ENCODE assay signal across 23 mouse cellular contexts in the genomic region with DNA sequence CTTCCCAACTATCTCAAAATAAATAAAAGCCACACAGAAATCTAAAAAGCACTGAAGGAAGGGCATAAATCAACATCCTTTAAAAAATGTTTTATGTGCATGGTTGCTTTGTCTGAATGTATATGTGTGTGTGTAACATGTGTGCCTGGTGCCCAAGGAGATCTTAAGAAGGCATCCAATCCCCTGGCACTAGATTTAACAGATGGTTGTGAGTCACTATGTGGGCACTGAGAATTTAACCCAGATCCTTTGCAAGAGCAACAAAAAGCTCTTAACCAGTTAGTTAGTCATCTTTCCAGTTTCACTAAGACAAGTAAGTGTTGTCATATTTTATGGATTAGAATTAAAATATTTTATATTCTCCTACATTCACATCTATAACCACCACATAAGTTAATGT. TPM values are rescaled to one million over a fixed set of nuclear protein-coding genes. Genes with fewer than 3 reads are reported as not detected.
DNase-seq lines count a peak whose midpoint lies in the region; TF ChIP-seq lines count a peak whose summit lies in the region.
"Had no signal": no experiment of that assay in that cellular context is flagged by ENCODE, and none has a peak within 500 bp of the region (broad histone marks: within the 10 kb centered on the region; RNA-seq: fewer than 3 reads in every experiment).

No protein-coding gene starts in this region.

- H3K79me2 ChIP-seq in C2C12 (ENCODE audit: control insufficient read depth, insufficient read depth): peaks cover 93% of the 10 kb centered on the region
- H3K79me2 ChIP-seq in myocyte (ENCODE audit: control insufficient read depth, insufficient read depth): peaks cover 83% of the 10 kb centered on the region

- no peak for TF ChIP-seq POLR2A in myocyte (IDR thresholded peaks at IDR 0.05; ENCODE audit: insufficient read length, low read depth)

- no peaks in the 10 kb centered on the region for H3K27me3 ChIP-seq in C2C12 (ENCODE audit: control insufficient read depth, insufficient read depth, insufficient read length)
- no peaks in the 10 kb centered on the region for H3K27me3 ChIP-seq in myocyte (ENCODE audit: control insufficient read depth, insufficient read depth, insufficient read length)
- H3K27me3 ChIP-seq: embryonic facial prominence, embryonic 12.5 days; embryonic facial prominence, embryonic 15.5 days; heart, embryonic 12.5 days; heart, embryonic 15.5 days had no signal

- TF ChIP-seq CTCF in C2C12 (IDR thresholded peaks at IDR 0.05; ENCODE audit: control insufficient read depth, insufficient read depth, insufficient read length): no peak

- peak; percentile 28 for DNase-seq in right cerebral cortex, adult 18-20 months
- DNase-seq in right cerebral cortex, adult 2 months (ENCODE audit: low spot score in 2 of 2): no peak
- DNase-seq in heart, postnatal 25 days (ENCODE audit: low spot score): no peak
- DNase-seq in embryo, embryonic 9.5 days (ENCODE audit: extremely low spot score): no peak
- no peak for DNase-seq in gastrocnemius, postnatal 25 days
- DNase-seq: adrenal gland, adult 8-10 months; adrenal gland, postnatal 25 days; B cell, adult 2 months; cerebellum, adult 18-20 months; cerebellum, adult 9-10 months; cerebellum, postnatal 14 days; forebrain, postnatal 0 days; gastrocnemius, postnatal 10 days; heart, adult 11 months; heart, postnatal 10 days; heart, postnatal 4 days had no signal

- H3K4me3 ChIP-seq in C2C12 (ENCODE audit: insufficient read depth, poor library complexity, severe bottlenecking) (no peak overlapping the region), myocyte (no peak overlapping the region)
- H3K4me3 ChIP-seq: embryonic facial prominence, embryonic 12.5 days; embryonic facial prominence, embryonic 15.5 days; heart, embryonic 12.5 days; heart, embryonic 15.5 days had no signal

- intact Hi-C loops in heart, postnatal 25 days (cut with DNase I): no loop called here

- H3ac ChIP-seq in C2C12 (ENCODE audit: control insufficient read depth, insufficient read length, low read depth) (no peak overlapping the region), myocyte (ENCODE audit: control insufficient read depth, insufficient read length) (no peak overlapping the region)

- H3K4me2 ChIP-seq in myocyte (ENCODE audit: low read depth): peak overlapping the region; percentile 26
- H3K4me2 ChIP-seq: embryonic facial prominence, embryonic 12.5 days; embryonic facial prominence, embryonic 15.5 days; heart, embryonic 12.5 days; heart, embryonic 15.5 days; hindbrain, embryonic 14.5 days had no signal

- H3K36me3 ChIP-seq in C2C12 (ENCODE audit: control insufficient read depth, insufficient read depth) (peaks cover 45% of the 10 kb centered on the region), myocyte (ENCODE audit: control insufficient read depth, insufficient read depth) (peaks cover 13% of the 10 kb centered on the region)

- H3K79me3 ChIP-seq in C2C12 (ENCODE audit: low read depth): peaks cover 76% of the 10 kb centered on the region

TF ChIP-seq in C2C12, 6 proteins besides CTCF, POLR2A, EP300 and RAD21:
- TF ChIP-seq MAX (IDR thresholded peaks at IDR 0.05): no peak
- TF ChIP-seq MYOD1 (IDR thresholded peaks at IDR 0.05; ENCODE audit: control insufficient read depth, insufficient read length, low read depth): peak; percentile 41
- TF ChIP-seq FOSL1 (IDR thresholded peaks at IDR 0.05; ENCODE audit: insufficient read depth, low read length, poor library complexity, severe bottlenecking): peak; percentile 46

TF ChIP-seq in myocyte, 11 proteins besides CTCF, POLR2A, EP300 and RAD21:
- no peak for TF ChIP-seq REST (IDR thresholded peaks at IDR 0.05; ENCODE audit: insufficient read depth, insufficient read length)
- TF ChIP-seq SRF (IDR thresholded peaks at IDR 0.05; ENCODE audit: control insufficient read depth, insufficient read length, low read depth): no peak
- TF ChIP-seq MYOG (IDR thresholded peaks at IDR 0.05; ENCODE audit: control insufficient read depth in 1 of 3, insufficient read depth in 1 of 3, insufficient read length in 2 of 3, low read depth in 2 of 3): no peak
- no peak for TF ChIP-seq USF1 (IDR thresholded peaks at IDR 0.05; ENCODE audit: low read depth)
- TF ChIP-seq MYOD1 (IDR thresholded peaks at IDR 0.05; ENCODE audit: control insufficient read depth in 1 of 3, insufficient read length in 2 of 3, low read depth in 2 of 3): no peak

RNA-seq across cellular contexts. Expression of gene Kansl1, which starts 56.4 kb away (rescaled TPM):
- polyA plus RNA-seq in C2C12 (2012; fragmentation: generic; extraction: Trizol) (14.5 TPM), myocyte (2012; fragmentation: generic; extraction: Trizol) (15.6 TPM)
- 10 to 100 TPM; 26.3 to 28.1 TPM for total RNA-seq in heart, postnatal 25 days (2021)
- total RNA-seq in gastrocnemius, postnatal 25 days (2021): 10 to 100 TPM; 18.1 to 18.6 TPM
